In the genomic region with DNA sequence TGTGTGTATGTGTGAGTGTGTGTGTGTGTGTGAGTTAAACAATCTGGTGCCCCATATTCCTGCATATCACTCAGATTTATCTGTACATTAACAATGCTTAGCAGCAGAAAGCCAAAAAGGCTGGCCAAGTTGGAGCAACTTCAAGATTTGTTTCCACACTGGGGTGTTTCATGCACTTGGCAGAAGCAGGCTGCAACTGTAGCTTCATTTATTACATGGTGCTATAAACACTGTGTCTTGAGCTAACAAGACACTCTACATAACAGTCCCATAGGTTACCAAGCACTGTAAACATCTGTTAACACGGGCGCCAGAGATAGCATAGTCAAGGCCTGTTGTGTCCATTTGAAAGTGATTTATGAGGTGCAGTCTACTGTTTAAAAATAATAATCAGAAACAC, we compare ENCODE assay signal across 9 mouse cellular contexts. TPM values are rescaled to one million over a fixed set of nuclear protein-coding genes. Genes with fewer than 3 reads are reported as not detected.
A peak's percentile ranks its signal among the peaks of the same experiment; 100 is the strongest.
DNase-seq lines count a peak whose midpoint lies in the region; ATAC-seq and TF ChIP-seq lines count a peak whose summit lies in the region.
"Had no signal": no experiment of that assay in that cellular context is flagged by ENCODE, and none has a peak within 500 bp of the region (broad histone marks: within the 10 kb centered on the region; RNA-seq: fewer than 3 reads in every experiment).

No protein-coding gene starts in this region.

- DNase-seq in heart, postnatal 4 days, result no peak
- peak; percentile 78 for DNase-seq in adipocyte (ENCODE audit: low spot score)
- DNase-seq in brain, embryonic 14.5 days (ENCODE audit: low read depth), result peak; percentile 82
- DNase-seq in liver, embryonic 13.5 days, result no peak
- no peak for DNase-seq in layer of hippocampus, adult 11-12 months (ENCODE audit: low spot score)
- no peak for DNase-seq in retina, embryonic 14.5 days (ENCODE audit: low spot score)
- no peak for DNase-seq in layer of hippocampus, postnatal 10 days (ENCODE audit: low spot score in 2 of 2)

- no peak for TF ChIP-seq POLR2A in brain, embryonic 14.5 days (IDR thresholded peaks at IDR 0.05; ENCODE audit: borderline replicate concordance, extremely low read depth, insufficient read depth, insufficient read length, poor library complexity, severe bottlenecking)

- H3K27ac ChIP-seq in heart, embryonic 15.5 days, result peak overlapping the region; percentile 42
- no peak overlapping the region for H3K27ac ChIP-seq in liver, embryonic 13.5 days

- no peak overlapping the region for H3K9ac ChIP-seq in heart, embryonic 15.5 days
- H3K9ac ChIP-seq in liver, embryonic 13.5 days, result no peak overlapping the region

- no peaks in the 10 kb centered on the region for H3K36me3 ChIP-seq in heart, embryonic 15.5 days
- no peaks in the 10 kb centered on the region for H3K36me3 ChIP-seq in liver, embryonic 13.5 days

- 49% methylated on average over 2 of the region's 2 CpGs for WGBS in heart, embryonic 15.5 days
- WGBS in liver, embryonic 13.5 days (ENCODE audit: insufficient replicate concordance), result 72% methylated on average over 2 of the region's 2 CpGs

- peaks cover 28% of the 10 kb centered on the region for H3K4me1 ChIP-seq in heart, embryonic 15.5 days (replicated peaks)
- H3K4me1 ChIP-seq in liver, embryonic 13.5 days (replicated peaks), result no peaks in the 10 kb centered on the region; the same call in none of the 2 replicates

- no peak for TF ChIP-seq CTCF in brain, embryonic 14.5 days (IDR thresholded peaks at IDR 0.05; ENCODE audit: borderline replicate concordance, extremely low read depth, insufficient read depth, insufficient read length)

- no peaks in the 10 kb centered on the region for H3K27me3 ChIP-seq in heart, embryonic 15.5 days
- H3K27me3 ChIP-seq in liver, embryonic 13.5 days, result peaks cover 16% of the 10 kb centered on the region

- no peaks in the 10 kb centered on the region for H3K9me3 ChIP-seq in heart, embryonic 15.5 days (replicated peaks)
- no peaks in the 10 kb centered on the region for H3K9me3 ChIP-seq in liver, embryonic 13.5 days (replicated peaks)

- no peak for ATAC-seq in heart, embryonic 15.5 days (replicated peaks; ENCODE audit: insufficient number of reproducible peaks, insufficient read depth, low FRiP score, low read depth)
- no peak for ATAC-seq in liver, embryonic 13.5 days (ENCODE audit: low read depth)

- peak overlapping the region; percentile 52 for H3K4me2 ChIP-seq in heart, embryonic 15.5 days
- H3K4me2 ChIP-seq in liver, embryonic 13.5 days, result peak overlapping the region; percentile 26; the same call in 1 of the 2 replicates

- peak overlapping the region; percentile 27 for H3K4me3 ChIP-seq in heart, embryonic 15.5 days
- no peak overlapping the region for H3K4me3 ChIP-seq in liver, embryonic 13.5 days (replicated peaks)

RNA-seq across cellular contexts. Expression of a gene that starts 3.1 kb away (rescaled TPM):
- 53.0 and 55.5 TPM in 2 replicates for polyA plus RNA-seq in heart, embryonic 15.5 days (2015; fragmentation: Nextera tagmentation; extraction: Ambion mirVana)
- 100 to 1,000 TPM; 109 to 111 TPM for total RNA-seq in heart, postnatal 4 days (2021)
- polyA plus RNA-seq in brain, embryonic 14.5 days (2012; rRNA removed), result 4.8 and 7.6 TPM in 2 replicates
- polyA plus RNA-seq in liver, embryonic 13.5 days (2015; fragmentation: Nextera tagmentation; extraction: Ambion mirVana), result 13.1 and 17.3 TPM in 2 replicates
- total RNA-seq in layer of hippocampus, postnatal 10 days (2021), result 10 to 100 TPM; 10.1 to 10.2 TPM
- total RNA-seq: MEL had no signal

Comparison
In these comparisons a context has a peak if more than half of its experiments do, and no peak if none do; other contexts are left out.
1. DNase-seq: peak in adipocyte (single experiment) and brain, embryonic 14.5 days (single experiment); none in heart, postnatal 4 days (single experiment), liver, embryonic 13.5 days (single experiment), layer of hippocampus, adult 11-12 months (single experiment), retina, embryonic 14.5 days (single experiment) and layer of hippocampus, postnatal 10 days (0 of 2).